Mouse (Mus musculus): ENCODE data around the gene Bnip3.

The Bnip3 gene

DNA sequence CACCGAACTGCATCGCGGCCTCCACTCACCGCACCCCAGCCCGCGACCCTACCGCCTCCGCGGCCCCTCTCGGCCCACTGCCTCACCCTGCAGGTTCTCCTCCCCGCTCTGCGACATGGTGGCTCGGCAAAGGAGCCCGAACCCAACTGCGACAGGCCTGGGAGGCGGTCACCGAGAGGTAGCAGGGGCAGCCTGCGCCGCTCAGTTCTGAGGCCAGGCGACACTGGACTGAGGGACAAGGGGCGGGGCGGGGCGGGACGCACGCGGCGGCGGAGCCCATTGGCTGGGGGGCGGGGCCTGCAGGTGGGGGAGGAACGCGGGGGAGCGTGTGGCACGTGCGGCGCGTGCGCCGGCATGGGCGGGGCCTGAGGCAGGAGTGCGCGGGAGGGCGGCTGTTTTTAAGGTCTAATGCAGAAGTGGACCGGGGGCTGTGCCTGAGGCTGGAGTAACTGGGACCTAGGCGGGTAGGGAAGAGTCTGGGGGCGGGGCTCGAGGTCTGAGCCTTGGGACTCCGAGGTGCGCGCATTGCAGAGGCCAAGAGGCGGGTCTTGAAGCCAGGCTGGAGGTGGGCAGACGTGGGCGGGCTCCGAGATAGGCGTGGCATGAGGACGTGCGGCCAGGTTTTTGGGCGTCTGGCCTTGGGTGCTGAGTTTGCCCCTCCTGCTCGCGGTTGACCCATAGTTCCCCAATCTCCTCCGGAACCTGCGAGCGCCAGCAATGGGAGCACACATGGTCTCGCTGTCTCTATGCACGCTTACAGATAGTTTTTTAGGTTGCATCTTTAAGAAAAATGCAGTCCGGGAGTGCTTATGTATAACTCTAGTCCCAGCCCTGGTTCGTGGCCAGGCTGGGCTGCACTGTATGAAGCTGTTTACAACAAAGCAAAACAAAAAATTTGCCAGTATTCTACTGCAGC, at the start of gene Bnip3:
Bnip3 (minus strand) TSS at position 243 of the 916 bp plus-strand sequence.
- DNase-seq (ENCODE audit: low read depth), result peak; percentile 93

- DNase-seq (ENCODE audit: low read depth), result no peak
These were observed 47.8 kb upstream of the Bnip3 start for GRCm38 (mm10) chr7:138957106-138957505.

DNA sequence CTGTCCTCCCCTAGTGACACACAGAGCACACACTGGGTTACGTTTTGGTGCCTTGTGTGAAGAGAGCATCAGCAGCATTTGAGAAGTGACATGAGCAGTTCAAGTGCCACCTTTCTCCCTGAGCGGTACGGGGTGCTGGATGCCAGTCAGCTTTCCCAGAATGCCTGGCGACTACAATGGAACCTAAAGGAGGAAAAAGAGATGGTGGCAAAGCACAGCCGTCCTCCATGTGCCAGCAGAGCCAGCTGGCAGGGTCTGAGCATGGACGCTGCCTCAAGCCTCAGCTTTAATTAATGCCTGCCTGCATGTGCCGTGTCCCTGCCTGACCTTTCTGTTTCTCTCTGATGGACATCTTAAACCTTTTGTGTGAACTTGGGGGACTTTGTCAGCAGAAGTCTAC, 46.5 kb upstream of the Bnip3 start:
- no peak for DNase-seq (ENCODE audit: low read depth)

- no peak for DNase-seq (ENCODE audit: low read depth)
These were observed 39.0 kb upstream of the Bnip3 start for GRCm38 (mm10) chr7:138948309-138948708.

GRCm38 (mm10) chr7:138947741-138948140, 38.4 kb upstream of the Bnip3 start:
- no peak for DNase-seq (ENCODE audit: low read depth)

DNA sequence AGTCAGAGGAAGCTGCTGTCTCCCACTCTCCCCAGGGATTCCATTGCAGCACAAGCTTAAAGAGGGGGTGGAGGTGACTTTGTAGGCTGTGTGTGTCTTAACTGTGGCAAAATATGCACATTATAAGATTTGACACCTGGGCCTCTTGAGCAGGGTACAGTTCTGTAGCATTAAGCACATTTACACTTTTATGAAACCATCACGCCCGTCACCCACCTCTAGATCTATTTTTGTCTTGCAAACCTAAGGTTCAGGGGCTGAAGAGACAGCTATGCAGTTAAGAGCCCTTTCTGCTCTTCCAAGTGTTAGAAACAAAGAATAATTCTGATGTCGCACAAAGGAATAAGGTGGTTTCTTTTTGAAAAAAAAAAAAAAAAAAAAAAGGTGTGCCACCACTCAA, 36.3 kb upstream of the Bnip3 start:
- DNase-seq (ENCODE audit: low read depth), result no peak

DNA sequence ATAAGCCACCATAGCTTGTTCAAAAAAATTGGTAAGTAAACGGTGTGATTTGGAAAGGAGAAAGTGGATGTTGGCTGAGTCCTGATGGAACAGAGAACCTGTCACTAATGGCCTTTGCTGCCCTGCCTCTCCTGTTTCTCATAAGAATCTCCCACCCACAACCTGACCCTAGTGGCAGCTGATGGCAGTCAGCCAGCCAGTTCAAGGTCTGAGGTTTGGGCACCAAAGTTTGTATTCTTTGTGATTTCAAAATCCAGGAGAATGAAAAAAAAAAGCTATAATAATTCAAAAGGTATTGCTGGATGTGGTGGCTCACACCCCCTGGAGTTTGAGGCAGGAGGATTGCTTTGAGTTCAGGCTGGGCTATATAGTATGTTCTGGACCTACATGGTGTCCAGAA, 33.0 kb upstream of the Bnip3 start:
- no peak for DNase-seq (ENCODE audit: low read depth)

DNA sequence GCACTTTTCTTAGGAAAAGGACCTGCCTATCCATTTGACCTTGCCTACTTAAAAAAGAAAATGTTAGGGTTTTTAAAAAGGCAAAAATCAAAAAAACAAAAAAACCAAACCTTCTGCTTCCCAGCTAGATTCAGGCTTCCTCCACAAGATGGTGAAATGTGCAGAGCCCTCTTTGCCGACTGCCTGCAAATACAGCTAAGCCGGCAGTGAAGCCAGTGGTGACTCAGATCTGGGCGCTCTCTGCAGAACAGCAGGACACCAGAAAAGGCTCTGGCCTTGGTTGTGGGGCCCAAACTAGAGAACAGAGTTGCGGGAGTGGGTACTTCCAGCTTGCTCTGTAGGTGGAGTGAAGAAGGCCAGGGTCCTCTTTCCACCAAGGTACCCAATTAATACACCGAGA, 32.3 kb upstream of the Bnip3 start:
- DNase-seq (ENCODE audit: low read depth), result peak; percentile 49

- no peak for DNase-seq (ENCODE audit: low read depth)
These were observed 31.5 kb upstream of the Bnip3 start, which contains the start of gene Jakmip3 for GRCm38 (mm10) chr7:138940612-138941461. TSS of gene Jakmip3 (plus strand) at chr7:138940730.

DNA sequence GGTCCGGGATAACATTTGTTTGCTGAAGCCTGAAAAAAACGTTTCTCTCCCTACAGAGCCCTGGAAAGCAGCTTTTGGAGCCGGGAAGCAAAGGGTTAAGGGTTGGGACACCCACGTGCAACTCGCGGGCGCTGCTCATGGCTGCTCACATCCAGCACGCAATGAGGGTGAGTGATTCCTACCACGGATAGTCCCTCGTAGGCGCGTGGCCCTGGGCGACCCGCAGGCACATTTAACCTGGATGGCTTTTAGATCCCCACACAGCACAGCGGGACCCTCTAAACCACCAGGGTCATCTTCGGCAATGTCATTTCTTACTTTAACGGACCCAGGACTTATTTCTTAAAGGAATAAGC, 30.9 kb upstream of the Bnip3 start:
- no peak for DNase-seq (ENCODE audit: low read depth)

- DNase-seq (ENCODE audit: low read depth), result no peak
These were observed 29.7 kb upstream of the Bnip3 start for GRCm38 (mm10) chr7:138938991-138939390.

GRCm38 (mm10) chr7:138934523-138934922, 25.2 kb upstream of the Bnip3 start:
- DNase-seq (ENCODE audit: low read depth), result no peak

DNA sequence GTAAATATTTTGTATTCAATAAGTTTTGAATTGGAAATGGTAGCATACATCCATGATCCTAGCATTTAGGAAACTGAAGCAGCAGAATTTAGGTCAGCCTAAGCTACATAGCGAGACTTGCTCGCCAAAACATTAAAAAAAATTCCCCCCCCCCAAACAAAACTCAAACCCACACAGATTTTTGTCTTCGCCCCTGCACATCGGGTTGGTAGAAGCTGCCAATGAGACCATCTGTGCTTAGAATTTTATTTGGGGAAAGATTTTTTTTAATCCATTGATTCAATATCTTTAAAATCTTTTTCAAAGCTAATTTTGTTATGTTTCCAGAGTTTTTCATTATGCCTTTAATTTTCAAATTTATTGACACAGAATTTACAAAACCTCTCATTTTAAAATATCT, 19.1 kb upstream of the Bnip3 start:
- DNase-seq (ENCODE audit: low read depth), result no peak

GRCm38 (mm10) chr7:138923756-138924425, 14.6 kb upstream of the Bnip3 start:
- DNase-seq (ENCODE audit: low read depth), result peak; percentile 79

- DNase-seq (ENCODE audit: low read depth), result no peak
These were observed 12.3 kb upstream of the Bnip3 start for GRCm38 (mm10) chr7:138921611-138922010.

DNA sequence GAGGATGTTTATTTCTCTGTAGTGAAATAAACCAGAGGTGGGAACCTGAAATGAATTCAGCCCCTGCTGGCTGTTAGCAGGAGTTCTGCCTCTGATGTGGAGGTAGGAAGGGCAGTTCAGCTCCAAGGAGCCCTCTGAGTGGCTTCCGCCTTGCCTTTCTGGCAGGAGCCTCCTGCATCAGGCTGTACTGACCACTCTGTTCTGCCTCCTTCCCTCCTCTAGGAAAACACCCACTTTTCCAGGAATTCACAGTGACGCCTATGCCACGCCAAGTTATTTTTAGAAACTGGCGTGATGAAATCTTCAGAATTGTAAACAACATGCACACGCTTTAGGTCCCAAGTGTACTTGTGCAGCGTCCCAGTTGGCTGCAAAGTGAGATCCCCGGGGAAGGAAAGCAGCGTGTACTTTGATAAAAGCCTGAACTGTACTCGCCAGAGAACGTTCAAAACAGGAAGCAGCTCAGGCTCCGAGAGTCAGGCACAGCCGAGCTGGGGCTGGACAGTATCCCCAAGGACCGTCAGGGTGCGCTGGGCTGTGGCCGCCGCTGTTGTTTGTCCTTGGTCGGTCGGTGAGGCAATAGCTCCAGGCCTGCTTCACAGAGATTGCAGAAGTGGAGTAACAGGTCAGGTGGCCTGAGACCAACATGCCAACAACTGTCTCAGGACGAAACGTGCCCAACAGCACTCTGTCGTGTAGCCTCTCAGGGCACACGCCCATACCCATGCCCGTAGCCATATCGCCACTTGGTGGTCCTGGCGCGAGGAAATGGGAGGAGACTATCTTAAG, 10.0 kb upstream of the Bnip3 start:
- peak; percentile 89 for DNase-seq (ENCODE audit: low read depth)

DNA sequence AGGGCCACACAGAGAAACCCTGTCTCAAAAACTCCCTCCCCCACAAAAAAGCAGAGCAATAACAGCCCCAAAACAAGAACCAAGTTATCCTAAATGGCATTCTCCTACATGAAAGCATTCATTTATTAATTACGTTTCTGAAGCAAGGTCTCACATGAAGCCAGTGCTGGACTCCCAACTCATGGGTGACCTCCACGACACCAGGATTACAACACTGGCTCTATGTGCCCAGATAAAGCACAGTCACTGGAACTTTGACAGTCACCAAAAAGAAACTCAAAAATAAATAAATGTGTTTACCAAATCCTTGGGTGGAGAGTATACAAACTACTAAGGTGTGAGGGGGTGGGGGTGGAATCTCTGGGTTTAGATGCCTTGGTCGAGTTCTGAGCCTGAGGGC, 4.3 kb upstream of the Bnip3 start:
- no peak for DNase-seq (ENCODE audit: low read depth)

DNA sequence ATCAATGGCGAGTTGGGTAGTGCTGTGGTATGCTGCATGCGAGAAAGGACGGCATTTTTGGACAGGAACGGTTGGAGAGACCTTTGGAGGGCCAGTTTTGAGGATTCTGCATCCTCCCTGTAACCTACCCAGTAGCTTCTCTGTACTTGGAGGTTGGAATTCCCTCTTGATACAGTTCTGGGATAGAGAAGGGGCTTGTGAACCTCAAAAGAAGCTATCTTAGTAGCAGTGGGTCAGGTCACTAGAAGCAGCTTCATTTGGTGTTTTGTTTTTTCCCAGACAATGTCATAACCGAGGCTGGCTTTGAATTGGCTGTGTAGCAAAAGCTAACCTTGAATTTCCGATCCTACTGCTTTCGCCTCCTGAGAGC, 859 bp upstream of the Bnip3 start:
- no peak for DNase-seq (ENCODE audit: low read depth)

- DNase-seq (ENCODE audit: low read depth), result peak; percentile 33
These were observed 497 bp downstream of the Bnip3 start for GRCm38 (mm10) chr7:138908768-138909276.

DNA sequence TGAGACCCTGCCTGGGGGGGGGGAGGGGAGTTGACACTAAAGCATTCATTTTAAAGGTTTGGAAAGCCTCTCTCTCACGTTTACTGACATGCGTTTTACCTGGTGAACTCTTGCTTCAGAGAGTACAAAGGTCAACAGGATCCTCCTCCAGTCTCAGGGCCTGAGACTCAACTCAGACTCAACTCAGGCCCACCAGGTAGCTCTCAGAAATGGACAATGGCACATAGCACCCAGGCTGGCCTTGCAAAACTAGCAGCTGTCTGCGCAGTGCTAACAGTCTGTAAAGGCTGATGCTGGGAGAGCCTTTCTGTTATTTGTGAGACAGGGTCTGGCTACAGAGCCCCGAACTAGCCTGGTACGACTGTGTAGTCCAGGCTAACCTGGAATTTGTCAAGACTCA, 1.3 kb downstream of the Bnip3 start:
- DNase-seq (ENCODE audit: low read depth), result no peak

DNA sequence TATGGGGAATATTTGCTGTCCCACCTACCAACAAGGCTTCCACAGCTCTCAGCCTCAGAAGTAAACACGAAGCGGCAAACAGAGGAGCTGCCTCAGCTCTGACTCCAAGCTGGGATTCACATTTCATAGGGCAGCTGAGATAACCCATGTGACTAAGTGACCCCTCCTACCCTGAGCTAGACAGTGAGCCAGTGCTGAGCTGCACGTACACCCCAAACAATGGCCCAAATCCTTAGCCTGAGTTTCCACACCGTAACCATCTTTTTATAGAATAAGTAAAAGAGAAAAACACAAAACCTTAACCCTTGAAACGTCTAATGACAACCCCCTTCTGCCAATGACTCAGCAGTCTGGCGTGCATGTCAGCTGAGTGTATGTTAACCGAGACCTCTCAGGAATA, 2.3 kb downstream of the Bnip3 start:
- DNase-seq (ENCODE audit: low read depth), result peak; percentile 74
